Mouse (Mus musculus) liver, adult 2 months (tissue): ENCODE data around the gene Ubp1. TPM values are rescaled to one million over a fixed set of nuclear protein-coding genes. Genes with fewer than 3 reads are reported as not detected.
A peak's percentile ranks its signal among the peaks of the same experiment; 100 is the strongest.

ENCODE experiments used
- DNase-seq: peaks from one replicate; pipeline ENCODE4 v3.0.0-alpha.2; 2011; ENCODE audit warnings: low read depth, low spot score; ENCODE audit errors: extremely low read depth
- H3K27ac ChIP-seq: fragments of 200-500 bp; replicated peaks from 2 replicates; pipeline ENCODE4 v1.5.1; 2012; ENCODE audit warnings: low read depth, mild to moderate bottlenecking, control low read depth, inconsistent platforms, low read length; ENCODE audit not compliant: insufficient read depth
- H3K27me3 ChIP-seq: fragments of 200-500 bp; 2 replicates; pipeline ENCODE4 v1.6.1; 2012; ENCODE audit warnings: mild to moderate bottlenecking, moderate library complexity, low read length, inconsistent platforms; ENCODE audit not compliant: control insufficient read depth, insufficient read depth
- H3K36me3 ChIP-seq: fragments of 200-500 bp; 2 replicates; pipeline ENCODE4 v1.6.1; 2012; ENCODE audit warnings: low read length, inconsistent platforms; ENCODE audit not compliant: control insufficient read depth, insufficient read depth
- H3K4me1 ChIP-seq: fragments of 200-500 bp; 2 replicates; pipeline ENCODE4 v1.6.1; 2011; ENCODE audit warnings: low read length; ENCODE audit not compliant: control insufficient read depth, insufficient read depth
- H3K4me3 ChIP-seq: fragments of 200-500 bp; 2 replicates; pipeline ENCODE4 v1.5.1; 2011; ENCODE audit warnings: low read depth, mild to moderate bottlenecking, control low read depth, low read length, moderate library complexity; ENCODE audit not compliant: insufficient read depth
- H3K79me2 ChIP-seq: fragments of 200-500 bp; 2 replicates; pipeline ENCODE4 v1.6.1; 2012; ENCODE audit warnings: inconsistent platforms, mild to moderate bottlenecking, low read length, moderate library complexity; ENCODE audit not compliant: control insufficient read depth, insufficient read depth
- H3K9ac ChIP-seq: fragments of 200-500 bp; 2 replicates; pipeline ENCODE4 v1.6.1; 2012; ENCODE audit warnings: low read depth, mild to moderate bottlenecking, control low read depth, inconsistent platforms, low read length
- CTCF ChIP-seq: fragments of 200-500 bp; IDR thresholded peaks from 2 replicates; pipeline ENCODE4 v1.5.1; 2011; ENCODE audit warnings: low read depth, low read length, control low read depth
- POLR2A ChIP-seq: fragments of 200-500 bp; IDR thresholded peaks from 2 replicates; pipeline ENCODE4 v1.6.1; 2011; ENCODE audit warnings: low read length, control low read depth; ENCODE audit not compliant: insufficient read depth; ENCODE audit errors: extremely low read depth
- WGBS: fragments of 180-500 bp; shearing (Covaris S2); methylation state at CpG from one replicate; pipeline ENCODE4 v1.1.7; 2018; 5-methylcytosine and 5-hydroxymethylcytosine counted together
- polyA plus RNA-seq: library from polyadenylated mRNA; depleted of rRNA; stranded (reverse); fragments of >200 nt; gene quantifications from 2 replicates; pipeline ENCODE4 v1.2.3, GENCODE M21; 2012
- total RNA-seq: library from RNA; depleted of rRNA; stranded (reverse); fragments of >200 nt; gene quantifications from 2 replicates; pipeline ENCODE4 v1.2.3, GENCODE M21; 2014

The Ubp1 gene
- total and polyA plus RNA-seq, 2 experiments = 24.2 to 27.8 TPM

DNA sequence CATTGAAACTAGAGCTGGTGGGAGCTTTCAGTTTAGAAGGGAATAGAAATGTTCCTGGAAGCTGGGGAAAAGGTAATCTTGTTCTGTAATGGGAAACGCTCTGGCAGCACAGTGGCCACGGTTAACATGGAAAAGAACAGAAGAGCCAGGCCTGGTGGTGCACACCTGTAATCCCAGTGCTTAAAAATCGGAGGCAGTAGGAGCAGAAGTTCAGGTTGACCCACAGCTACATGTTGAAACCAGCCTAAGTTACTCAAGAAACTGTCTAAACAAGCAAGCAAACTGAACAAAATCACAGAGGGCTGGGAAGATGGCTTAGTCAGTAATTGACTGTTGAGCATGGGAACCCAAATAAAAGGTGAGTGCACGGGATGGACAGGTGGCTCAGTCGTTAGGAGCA is 5.9 kb upstream of the Ubp1 start:
- WGBS = 87% methylated on average over 5 of the region's 5 CpGs
- no peaks in the 10 kb centered on the region for H3K36me3 ChIP-seq
- no peak for TF ChIP-seq CTCF
- TF ChIP-seq POLR2A = no peak

DNA sequence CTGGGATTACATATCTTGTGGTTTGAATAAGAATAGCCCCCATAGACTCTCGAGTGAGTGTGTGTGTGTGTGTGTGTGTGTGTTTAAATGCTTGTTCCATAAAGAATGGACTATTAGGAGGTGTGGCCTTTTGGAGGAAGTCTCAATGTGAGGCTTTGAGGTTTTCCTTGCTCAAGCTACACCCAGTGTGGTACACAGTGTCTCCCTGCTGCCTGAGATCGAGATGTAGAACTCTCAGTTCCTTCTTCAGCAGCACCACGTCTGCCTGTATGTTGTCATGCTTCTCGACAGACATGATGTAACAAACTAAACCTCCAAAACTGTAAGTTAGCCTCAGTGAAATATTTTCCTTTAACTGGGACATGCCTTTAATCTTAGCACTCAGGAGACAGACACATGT is 2.1 kb upstream of the Ubp1 start:
- no peak for DNase-seq
- Histone ChIP-seq H3K27me3 (no peaks in the 10 kb centered on the region), H3K4me3 (no peak overlapping the region), H3K4me1 (peaks cover 11% of the 10 kb centered on the region), H3K27ac (no peak overlapping the region), H3K79me2 (peaks cover 9% of the 10 kb centered on the region), H3K36me3 (no peaks in the 10 kb centered on the region), H3K9ac (no peak overlapping the region)
- WGBS = 86% methylated on average over 4 of the region's 4 CpGs
- TF ChIP-seq POLR2A = no peak
- TF ChIP-seq CTCF = no peak

More for the DNA sequence above, 5.9 kb upstream of the Ubp1 start:
- Histone ChIP-seq H3K4me3 (no peak overlapping the region), H3K79me2 (no peaks in the 10 kb centered on the region), H3K27me3 (no peaks in the 10 kb centered on the region), H3K27ac (no peak overlapping the region), H3K4me1 (peaks cover 7% of the 10 kb centered on the region), H3K9ac (no peak overlapping the region)
- DNase-seq = peak; percentile 25

GRCm38 (mm10) chr9:113929676-113930075 is 1.1 kb upstream of the Ubp1 start:
- Histone ChIP-seq H3K9ac (no peak overlapping the region), H3K4me3 (no peak overlapping the region), H3K27ac (peak overlapping the region; percentile 84), H3K4me1 (peaks cover 11% of the 10 kb centered on the region), H3K36me3 (no peaks in the 10 kb centered on the region), H3K79me2 (peaks cover 10% of the 10 kb centered on the region), H3K27me3 (no peaks in the 10 kb centered on the region)
- WGBS = 58% methylated on average over 1 of the region's 1 CpGs
- no peak for TF ChIP-seq POLR2A
- no peak for TF ChIP-seq CTCF
- peak; percentile 82 for DNase-seq

DNA sequence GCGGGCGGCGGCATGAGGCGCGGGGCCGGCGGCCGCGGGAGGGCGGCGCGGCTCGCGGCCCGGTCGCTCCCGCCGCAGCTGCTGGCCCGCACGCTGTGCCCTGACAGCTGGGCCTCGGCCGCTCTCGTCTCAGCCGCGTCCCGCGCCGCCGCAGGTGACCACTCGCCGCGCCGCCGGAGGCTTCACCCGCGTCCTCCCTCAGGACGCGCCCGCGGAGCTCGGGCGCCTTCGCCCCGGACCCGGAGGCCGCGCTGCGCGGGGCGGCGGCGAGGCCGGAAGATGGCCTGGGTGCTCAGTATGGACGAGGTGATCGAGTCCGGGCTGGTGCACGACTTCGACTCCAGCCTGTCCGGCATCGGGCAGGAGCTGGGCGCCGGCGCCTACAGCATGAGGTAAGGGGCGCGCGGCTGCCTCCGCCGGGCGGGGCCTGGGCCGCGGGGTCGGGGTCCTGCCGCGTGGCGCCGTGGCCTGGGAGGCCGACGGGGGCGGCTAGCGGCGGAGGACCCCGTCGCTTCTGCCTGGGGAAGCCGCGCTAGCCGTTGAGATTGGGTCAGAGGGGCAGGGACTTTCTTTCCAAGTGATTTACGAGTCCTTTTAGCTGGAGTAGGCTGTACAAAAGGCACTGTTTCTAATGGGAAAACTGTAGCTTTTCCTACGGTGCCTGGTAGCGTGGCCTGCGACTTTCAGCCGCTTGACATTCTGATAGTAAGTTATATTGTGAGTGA is 803 bp downstream of the Ubp1 start:
- peak overlapping the region; percentile 63 for H3K27ac ChIP-seq
- peaks cover 12% of the 10 kb centered on the region for H3K4me1 ChIP-seq
- no peak for TF ChIP-seq CTCF
- peak overlapping the region; percentile 95 for H3K9ac ChIP-seq
- WGBS = 2% methylated on average over 90 of the region's 91 CpGs
- no peaks in the 10 kb centered on the region for H3K27me3 ChIP-seq
- H3K4me3 ChIP-seq = peak overlapping the region; percentile 100
- H3K79me2 ChIP-seq = peaks cover 21% of the 10 kb centered on the region
- no peak for DNase-seq
- no peaks in the 10 kb centered on the region for H3K36me3 ChIP-seq

- Histone ChIP-seq H3K27ac (peak overlapping the region; percentile 63), H3K9ac (peak overlapping the region; percentile 95), H3K27me3 (no peaks in the 10 kb centered on the region), H3K79me2 (peaks cover 24% of the 10 kb centered on the region), H3K36me3 (no peaks in the 10 kb centered on the region), H3K4me1 (peaks cover 12% of the 10 kb centered on the region), H3K4me3 (peak overlapping the region; percentile 100)
- peak; percentile 41 for DNase-seq
- TF ChIP-seq CTCF (no peak), POLR2A (no peak)
- 1% methylated on average over 8 of the region's 8 CpGs for WGBS
These were observed 1.4 kb downstream of the Ubp1 start for GRCm38 (mm10) chr9:113932100-113932470.

- peak overlapping the region; percentile 95 for H3K9ac ChIP-seq
These were observed 1.8 kb downstream of the Ubp1 start for GRCm38 (mm10) chr9:113932501-113932900.

More at GRCm38 (mm10) chr9:113932501-113932900, 1.8 kb downstream of the Ubp1 start:
- peak overlapping the region; percentile 63 for H3K27ac ChIP-seq
- H3K4me3 ChIP-seq = peak overlapping the region; percentile 100
- H3K36me3 ChIP-seq = no peaks in the 10 kb centered on the region
- H3K79me2 ChIP-seq = peaks cover 28% of the 10 kb centered on the region
- H3K27me3 ChIP-seq = no peaks in the 10 kb centered on the region
- peak; percentile 67 for DNase-seq
- WGBS = 3% methylated on average over 11 of the region's 11 CpGs
- H3K4me1 ChIP-seq = peaks cover 14% of the 10 kb centered on the region
- TF ChIP-seq CTCF (no peak), POLR2A (no peak)
